Mouse (Mus musculus) embryonic facial prominence, embryonic 15.5 days (tissue): ENCODE results near the gene Zbtb8a. TPM values are rescaled to one million over a fixed set of nuclear protein-coding genes. Genes with fewer than 3 reads are reported as not detected.

Source experiments
- polyA plus RNA-seq: library from polyadenylated mRNA; unstranded; fragments of >200 nt; fragmentation: Nextera tagmentation; extraction: Ambion mirVana; gene quantifications from 2 replicates; pipeline ENCODE4 v1.2.1, GENCODE M21; 2015

The Zbtb8a gene
- polyA plus RNA-seq, 1 experiment from 2014 or later, result 14.1 TPM

Other genes starting within 250 kb of the Zbtb8a start
- gene Fndc5, start 241.1 kb downstream of the Zbtb8a start, polyA plus RNA-seq, result 19.7 and 26.3 TPM in 2 replicates
- gene S100pbp, start 188.4 kb downstream of the Zbtb8a start, polyA plus RNA-seq, result 17.8 and 18.5 TPM in 2 replicates
- gene Yars, start 188.4 kb downstream of the Zbtb8a start, polyA plus RNA-seq, result 75.5 and 83.2 TPM in 2 replicates
- gene C77080, start 116.7 kb downstream of the Zbtb8a start, polyA plus RNA-seq, result 8.9 and 10.0 TPM in 2 replicates
- gene Sync, start 90.5 kb downstream of the Zbtb8a start, polyA plus RNA-seq, result 4.9 and 6.9 TPM in 2 replicates
- gene Rbbp4, start 42.7 kb downstream of the Zbtb8a start, polyA plus RNA-seq, result 325 and 329 TPM in 2 replicates
- gene Zbtb8os, start 42.4 kb downstream of the Zbtb8a start, polyA plus RNA-seq, result 36.6 and 41.2 TPM in 2 replicates
- gene Zbtb8b, start 62.7 kb upstream of the Zbtb8a start, polyA plus RNA-seq, result 1.2 and 1.3 TPM in 2 replicates
- 31.2 and 32.4 TPM in 2 replicates for gene Bsdc1, start 83.5 kb upstream of the Zbtb8a start, polyA plus RNA-seq
- not detected in 2 replicates for gene Tssk3, start 112.9 kb upstream of the Zbtb8a start, polyA plus RNA-seq
- not detected in 2 replicates for gene Fam229a, start 113.1 kb upstream of the Zbtb8a start, polyA plus RNA-seq
- gene Marcksl1, start 135.5 kb upstream of the Zbtb8a start, polyA plus RNA-seq, result 610 and 641 TPM in 2 replicates
- gene Hdac1, start 164.6 kb upstream of the Zbtb8a start, polyA plus RNA-seq, result 200 and 207 TPM in 2 replicates
- 5.5 and 6.8 TPM in 2 replicates for gene Lck, start 195.5 kb upstream of the Zbtb8a start, polyA plus RNA-seq
- 6.7 and 7.5 TPM in 2 replicates for gene Fam167b, start 200.4 kb upstream of the Zbtb8a start, polyA plus RNA-seq
- gene Eif3i, start 222.5 kb upstream of the Zbtb8a start, polyA plus RNA-seq, result 270 and 284 TPM in 2 replicates
- gene Tmem234, start 222.6 kb upstream of the Zbtb8a start, polyA plus RNA-seq, result 197 and 210 TPM in 2 replicates
- 3.4 and 3.7 TPM in 2 replicates for gene Dcdc2b, start 236.1 kb upstream of the Zbtb8a start, polyA plus RNA-seq
- gene Iqcc, start 241.0 kb upstream of the Zbtb8a start, polyA plus RNA-seq, result 31.8 and 34.1 TPM in 2 replicates
- gene Ccdc28b, start 245.8 kb upstream of the Zbtb8a start, polyA plus RNA-seq, result 63.3 and 66.7 TPM in 2 replicates